Mouse (Mus musculus) ES-Bruce4 (cell line): ENCODE measurements around the gene Dyrk1b.
"Not testable (repeated sequence)": the region's sequence is repeated elsewhere in the genome, so short reads cannot be mapped to it uniquely, and the experiment has no call there.

ENCODE experiments used
- CTCF ChIP-seq: IDR thresholded peaks from one replicate; pipeline ENCODE4 v1.8.1; 2011; ENCODE audit warnings: low read depth, low read length
- POLR2A ChIP-seq: IDR thresholded peaks from one replicate; pipeline ENCODE4 v1.8.1; 2011; ENCODE audit warnings: low read length; ENCODE audit not compliant: insufficient read depth

DNA sequence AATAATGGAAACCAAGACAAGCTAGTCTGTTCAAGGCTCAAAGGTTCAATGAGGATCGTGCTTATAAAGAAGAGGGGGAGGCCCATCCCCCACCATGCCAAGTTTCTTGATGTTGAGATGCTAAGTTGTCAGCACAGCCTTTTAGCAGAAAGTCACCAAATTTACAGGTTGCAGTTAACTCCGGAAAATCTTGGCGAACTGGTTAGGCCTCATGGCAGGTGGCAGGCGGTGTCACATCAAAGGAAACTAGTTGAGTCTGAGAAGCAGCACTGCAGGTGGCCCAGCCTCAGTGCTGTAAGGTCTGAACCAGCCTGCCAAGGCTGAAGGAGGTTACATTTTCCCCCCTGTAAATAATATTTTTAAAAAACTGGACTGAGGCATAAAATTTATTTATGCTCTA, 47.6 kb downstream of the Dyrk1b start:
- not testable (repeated sequence) for TF ChIP-seq CTCF, POLR2A
